Mouse (Mus musculus) myocyte (in vitro differentiated cells): ENCODE measurements around the gene Dnaja4.

Source experiments
- E2F4 ChIP-seq: IDR thresholded peaks from one replicate; pipeline ENCODE4 v1.6.1; 2011; ENCODE audit warnings: mild to moderate bottlenecking, control low read depth, moderate library complexity; ENCODE audit not compliant: insufficient read depth
- MAX ChIP-seq: IDR thresholded peaks from one replicate; pipeline ENCODE4 v1.6.1; 2011; ENCODE audit warnings: low read depth, mild to moderate bottlenecking, control low read depth
- MYOD1 ChIP-seq, 3 experiments: IDR thresholded peaks; one replicate each; pipeline ENCODE4 v1.6.1; 2011; ENCODE audit warnings: control low read depth in 2 of 3, low read depth in 2 of 3, mild to moderate bottlenecking in 2 of 3, moderate library complexity in 1 of 3; ENCODE audit not compliant: insufficient read length in 2 of 3, control insufficient read depth in 1 of 3
- MYOG ChIP-seq, 3 experiments: IDR thresholded peaks; one replicate each; pipeline ENCODE4 v1.6.1; 2011; ENCODE audit warnings: control low read depth in 2 of 3, low read depth in 2 of 3, mild to moderate bottlenecking in 2 of 3; ENCODE audit not compliant: insufficient read length in 2 of 3, control insufficient read depth in 1 of 3, insufficient read depth in 1 of 3
- POLR2A ChIP-seq: IDR thresholded peaks from one replicate; pipeline ENCODE4 v1.6.1; 2011; ENCODE audit warnings: low read depth, mild to moderate bottlenecking, control low read depth, moderate library complexity; ENCODE audit not compliant: insufficient read length
- REST ChIP-seq: IDR thresholded peaks from one replicate; pipeline ENCODE4 v1.6.1; 2011; ENCODE audit warnings: mild to moderate bottlenecking, control low read depth, moderate library complexity; ENCODE audit not compliant: insufficient read depth, insufficient read length
- TCF12 ChIP-seq: IDR thresholded peaks from one replicate; pipeline ENCODE4 v1.6.1; 2011; ENCODE audit warnings: mild to moderate bottlenecking, control low read depth; ENCODE audit not compliant: poor library complexity, insufficient read depth, severe bottlenecking
- TCF3 ChIP-seq: IDR thresholded peaks from one replicate; pipeline ENCODE4 v1.6.1; 2011; ENCODE audit warnings: low read depth, control low read depth; ENCODE audit not compliant: insufficient read length
- USF1 ChIP-seq: IDR thresholded peaks from one replicate; pipeline ENCODE4 v1.6.1; 2011; ENCODE audit warnings: low read depth, mild to moderate bottlenecking, control low read depth, moderate library complexity

- TF ChIP-seq USF1 (no peak), E2F4 (no peak), POLR2A (no peak), TCF12 (no peak), REST (no peak), MYOG (IDR thresholded peaks at IDR 0.05; ENCODE audit: control insufficient read depth in 1 of 3, insufficient read depth in 1 of 3, insufficient read length in 2 of 3, low read depth in 2 of 3) (no peak), TCF3 (no peak), MAX (no peak), MYOD1 (IDR thresholded peaks at IDR 0.05; ENCODE audit: control insufficient read depth in 1 of 3, insufficient read length in 2 of 3, low read depth in 2 of 3) (no peak)
Measured at GRCm38 (mm10) chr9:54752944-54753295, 54.2 kb downstream of the Dnaja4 start.
